Mouse (Mus musculus) ovary, adult 10 weeks (tissue): Measurements from ENCODE around the gene Prm3. TPM values are rescaled to one million over a fixed set of nuclear protein-coding genes. Genes with fewer than 3 reads are reported as not detected.

Source experiments
- polyA plus RNA-seq: library from polyadenylated mRNA; stranded (reverse); fragments of 350-450 nt; fragmentation: Illumina TruSeq; extraction: RNeasy Lipid Tissue Mini Kit (QIAGEN cat#74804); gene quantifications from one replicate; pipeline ENCODE4 v1.2.3, GENCODE M21; 2014

Prm3 gene
- not detected for polyA plus RNA-seq

GRCm38 (mm10) chr16:10790702-10791101 is at the start of gene Prm3:
Prm3 (minus strand) TSS chr16:10790914.

GRCm38 (mm10) chr16:10834911-10835587 is 44.3 kb upstream of the Prm3 start, which contains the start of gene Rmi2:
Rmi2 (plus strand) TSS chr16:10835059.

GRCm38 (mm10) chr16:10812865-10813371 is 22.2 kb upstream of the Prm3 start, which contains the start of gene Gm11172:
Gm11172 (plus strand) TSS chr16:10812915.

GRCm38 (mm10) chr16:10805789-10806527 is 15.2 kb upstream of the Prm3 start, which contains the start of gene Prm1:
Prm1 (minus strand) TSS chr16:10805839.

GRCm38 (mm10) chr16:10796034-10796433 is 5.3 kb upstream of the Prm3 start, which contains the start of gene Prm2:
Prm2 (minus strand) TSS chr16:10796134.

GRCm38 (mm10) chr16:10788271-10788670 is 2.4 kb downstream of the Prm3 start, which contains the start of gene Tnp2:
Tnp2 (minus strand) TSS chr16:10788660.

GRCm38 (mm10) chr16:10785371-10786231 is 5.1 kb downstream of the Prm3 start, which contains the start of gene Socs1:
Socs1 (minus strand) TSS chr16:10785536.

Other genes with a start within 250 kb of the Prm3 start
- gene Dexi, start 247.9 kb downstream of the Prm3 start, polyA plus RNA-seq: 2.4 TPM
- 11.4 TPM for gene Clec16a, start 245.6 kb downstream of the Prm3 start, polyA plus RNA-seq
- gene Socs1, start 5.4 kb downstream of the Prm3 start, polyA plus RNA-seq: 0.63 TPM
- gene Tnp2, start 2.3 kb downstream of the Prm3 start, polyA plus RNA-seq: not detected
- gene Prm2, start 5.2 kb upstream of the Prm3 start, polyA plus RNA-seq: not detected
- not detected for gene Prm1, start 14.9 kb upstream of the Prm3 start, polyA plus RNA-seq
- not detected for gene Gm11172, start 22.0 kb upstream of the Prm3 start, polyA plus RNA-seq
- gene Rmi2, start 44.1 kb upstream of the Prm3 start, polyA plus RNA-seq: 1.00 TPM